Mouse (Mus musculus) spleen, postnatal 10 days (tissue): Measurements from ENCODE around the gene Uba52.

Experiments used
- DNase-seq, 2 experiments: peaks; one replicate each; pipeline ENCODE4 v3.0.0; 2021 to 2022; ENCODE audit warnings: low spot score in 2 of 2

Uba52 gene

GRCm38 (mm10) chr8:70504291-70504716, 6.3 kb downstream of the Uba52 start:
- DNase-seq = peak in 1 of 2 experiments; percentile 39

GRCm38 (mm10) chr8:70503062-70503750, 7.4 kb downstream of the Uba52 start:
- DNase-seq = peak; percentile 72 to 78

GRCm38 (mm10) chr8:70502540-70502939, 8.1 kb downstream of the Uba52 start:
- DNase-seq = no peak

- DNase-seq = no peak
These were observed 8.6 kb downstream of the Uba52 start for GRCm38 (mm10) chr8:70501820-70502529.

- peak in 1 of 2 experiments; percentile 77 for DNase-seq
These were observed 10.0 kb downstream of the Uba52 start for GRCm38 (mm10) chr8:70500386-70501301.

GRCm38 (mm10) chr8:70495771-70496062, 14.9 kb downstream of the Uba52 start:
- DNase-seq = no peak

GRCm38 (mm10) chr8:70495001-70495770, 15.4 kb downstream of the Uba52 start:
- no peak for DNase-seq

- peak in 1 of 2 experiments; percentile 16 for DNase-seq
These were observed 16.1 kb downstream of the Uba52 start for GRCm38 (mm10) chr8:70494416-70494945.

GRCm38 (mm10) chr8:70493692-70494415, 16.7 kb downstream of the Uba52 start:
- DNase-seq = peak in 1 of 2 experiments; percentile 9

GRCm38 (mm10) chr8:70492664-70493640, 17.6 kb downstream of the Uba52 start, which contains the start of gene Crlf1:
Gene Crlf1 (plus strand): TSS chr8:70493158.
- DNase-seq = no peak

GRCm38 (mm10) chr8:70490880-70491495, 19.6 kb downstream of the Uba52 start:
- no peak for DNase-seq

GRCm38 (mm10) chr8:70490061-70490879, 20.3 kb downstream of the Uba52 start:
- DNase-seq = no peak

GRCm38 (mm10) chr8:70489576-70489975, 21.0 kb downstream of the Uba52 start:
- no peak for DNase-seq

- DNase-seq = no peak
These were observed 21.6 kb downstream of the Uba52 start for GRCm38 (mm10) chr8:70488931-70489470.

- DNase-seq = no peak
These were observed 22.4 kb downstream of the Uba52 start for GRCm38 (mm10) chr8:70487993-70488796.

- DNase-seq = no peak
These were observed 23.6 kb downstream of the Uba52 start, which contains the start of gene Tmem59l for GRCm38 (mm10) chr8:70486941-70487520. Gene Tmem59l (minus strand): TSS chr8:70487358.
